Mouse (Mus musculus): ENCODE measurements at regions not wholly inside any gene's neighbourhood (a gene's known extent, or its start where the extent isn't known, plus 50 kb on each side); places are given as distances from the start of the nearest gene placed in this dataset.

DNA sequence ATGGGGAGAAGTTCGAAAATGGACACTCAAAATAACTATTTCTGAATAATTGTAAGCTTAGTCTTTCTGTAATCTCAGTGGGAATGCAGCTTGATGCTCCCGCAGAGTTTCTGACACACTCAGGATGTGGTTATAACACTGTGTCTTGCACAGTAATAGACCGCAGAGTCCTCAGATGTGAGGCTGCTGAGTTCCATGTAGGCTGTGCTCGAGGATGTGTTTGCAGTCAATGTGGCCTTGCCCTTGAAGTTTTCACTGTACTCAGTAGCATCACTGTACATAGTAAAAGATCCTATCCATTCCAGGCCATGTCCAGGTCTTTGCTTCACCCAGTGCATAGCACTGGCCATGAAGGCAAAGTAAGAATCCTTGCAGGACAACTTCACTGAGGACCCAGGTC is 992.4 kb upstream of the Zfp386 start:
- no peak for TF ChIP-seq POLR2A (IDR thresholded peaks at IDR 0.05; ENCODE audit: low read depth, low read length)
- no peak for TF ChIP-seq CTCF (conservative IDR thresholded peaks at IDR 0.05; ENCODE audit: insufficient read depth, insufficient read length, low read depth, low read length)

All from kidney, adult 2 months (tissue).